Mouse (Mus musculus) right cerebral cortex, adult 18-20 months (tissue): ENCODE measurements around the gene Fuz.

Experiments used
- DNase-seq: peaks from one replicate; pipeline ENCODE4 v3.0.0; 2022; ENCODE audit warnings: mixed read lengths

The Fuz gene

GRCm38 (mm10) chr7:44895593-44896434 is at the start of gene Fuz:
Fuz (plus strand) TSS chr7:44896079.
- peak; percentile 93 for DNase-seq

- DNase-seq, result no peak
Measured at GRCm38 (mm10) chr7:44846804-44847203, 49.1 kb upstream of the Fuz start.

- DNase-seq, result no peak
Measured at GRCm38 (mm10) chr7:44847772-44848171, 48.1 kb upstream of the Fuz start.

GRCm38 (mm10) chr7:44848561-44849415 is 47.1 kb upstream of the Fuz start, which contains the start of the genes Akt1s1 and Tbc1d17:
Akt1s1 (plus strand) TSS chr7:44848991.
Tbc1d17 (minus strand) TSS chr7:44849079.
- peak; percentile 100 for DNase-seq

GRCm38 (mm10) chr7:44849416-44850111 is 46.3 kb upstream of the Fuz start:
- peak; percentile 93 for DNase-seq

- peak; percentile 78 for DNase-seq
Measured at GRCm38 (mm10) chr7:44850146-44850545, 45.7 kb upstream of the Fuz start.

GRCm38 (mm10) chr7:44850789-44851624 is 44.9 kb upstream of the Fuz start:
- no peak for DNase-seq

- DNase-seq, result no peak
Measured at GRCm38 (mm10) chr7:44851625-44852234, 44.1 kb upstream of the Fuz start.

GRCm38 (mm10) chr7:44852259-44853027 is 43.4 kb upstream of the Fuz start:
- no peak for DNase-seq

- DNase-seq, result no peak
Measured at GRCm38 (mm10) chr7:44853065-44853464, 42.8 kb upstream of the Fuz start.

GRCm38 (mm10) chr7:44853596-44854355 is 42.1 kb upstream of the Fuz start:
- DNase-seq, result no peak

GRCm38 (mm10) chr7:44854356-44855031 is 41.4 kb upstream of the Fuz start:
- peak; percentile 76 for DNase-seq

GRCm38 (mm10) chr7:44855036-44855435 is 40.8 kb upstream of the Fuz start:
- no peak for DNase-seq

GRCm38 (mm10) chr7:44856265-44856916 is 39.5 kb upstream of the Fuz start:
- no peak for DNase-seq

- peak; percentile 93 for DNase-seq
Measured at GRCm38 (mm10) chr7:44857042-44857552, 38.8 kb upstream of the Fuz start, which contains the start of gene Pnkp. Pnkp (plus strand) TSS chr7:44857139.

- no peak for DNase-seq
Measured at GRCm38 (mm10) chr7:44857905-44858304, 38.0 kb upstream of the Fuz start.

GRCm38 (mm10) chr7:44859896-44860295 is 36.0 kb upstream of the Fuz start:
- no peak for DNase-seq
